Mouse (Mus musculus): ENCODE measurements at regions not wholly inside any gene's neighbourhood (a gene's known extent, or its start where the extent isn't known, plus 50 kb on each side); places are given as distances from the start of the nearest gene placed in this dataset.

DNA sequence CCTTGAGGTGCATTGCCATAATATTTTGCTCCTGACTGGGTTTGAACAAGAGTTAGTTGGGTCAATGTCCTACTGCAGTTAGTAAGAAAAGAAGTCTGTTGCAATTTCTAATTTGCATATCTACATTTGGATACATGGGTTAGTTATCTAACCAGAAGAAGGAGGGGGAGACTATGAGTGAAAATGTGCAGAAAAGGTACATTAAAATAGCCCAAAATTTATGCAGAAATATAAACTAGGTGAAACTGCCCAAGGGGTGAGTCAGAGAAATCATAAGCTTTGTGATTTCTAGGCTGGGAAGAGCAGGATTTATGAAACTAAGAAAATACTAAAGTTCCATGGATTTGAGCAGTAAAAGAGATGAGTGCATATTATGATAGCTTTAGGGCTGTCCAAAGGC is 156.8 kb upstream of the Fshr start:
- no peak for ATAC-seq (ENCODE audit: insufficient number of reproducible peaks, low FRiP score, low TSS enrichment, low read depth)
- H3K9me3 ChIP-seq (ENCODE audit: control insufficient read depth, low read length), result no peaks in the 10 kb centered on the region
- H3K27ac ChIP-seq (replicated peaks; ENCODE audit: low read depth, low read length), result no peak overlapping the region
- no peak overlapping the region for H3K4me3 ChIP-seq (ENCODE audit: low read depth, low read length)
- no peaks in the 10 kb centered on the region for H3K36me3 ChIP-seq (ENCODE audit: control insufficient read depth, insufficient read depth, low read length)
- no peaks in the 10 kb centered on the region for H3K4me1 ChIP-seq (ENCODE audit: control insufficient read depth, insufficient read depth, low read length)
- H3K9ac ChIP-seq (ENCODE audit: low read length), result no peak overlapping the region
- no peaks in the 10 kb centered on the region for H3K27me3 ChIP-seq (ENCODE audit: control insufficient read depth, insufficient read depth, low read length)
- H3K4me2 ChIP-seq (ENCODE audit: low read depth, severe bottlenecking), result no peak overlapping the region
- DNase-seq (ENCODE audit: low spot score), result no peak

GRCm38 (mm10) chr17:89340497-89341205 is 140.2 kb upstream of the Fshr start:
- DNase-seq (ENCODE audit: low spot score) (no peak), ATAC-seq (ENCODE audit: insufficient number of reproducible peaks, low FRiP score, low TSS enrichment, low read depth) (no peak)
- Histone ChIP-seq H3K27me3 (ENCODE audit: control insufficient read depth, insufficient read depth, low read length) (no peaks in the 10 kb centered on the region), H3K4me1 (ENCODE audit: control insufficient read depth, insufficient read depth, low read length) (no peaks in the 10 kb centered on the region), H3K9me3 (ENCODE audit: control insufficient read depth, low read length) (no peaks in the 10 kb centered on the region), H3K4me3 (ENCODE audit: low read depth, low read length) (no peak overlapping the region), H3K36me3 (ENCODE audit: control insufficient read depth, insufficient read depth, low read length) (no peaks in the 10 kb centered on the region), H3K27ac (replicated peaks; ENCODE audit: low read depth, low read length) (no peak overlapping the region), H3K4me2 (ENCODE audit: low read depth, severe bottlenecking) (no peak overlapping the region), H3K9ac (ENCODE audit: low read length) (no peak overlapping the region)
- 86% methylated on average over 8 of the region's 8 CpGs for WGBS

DNA sequence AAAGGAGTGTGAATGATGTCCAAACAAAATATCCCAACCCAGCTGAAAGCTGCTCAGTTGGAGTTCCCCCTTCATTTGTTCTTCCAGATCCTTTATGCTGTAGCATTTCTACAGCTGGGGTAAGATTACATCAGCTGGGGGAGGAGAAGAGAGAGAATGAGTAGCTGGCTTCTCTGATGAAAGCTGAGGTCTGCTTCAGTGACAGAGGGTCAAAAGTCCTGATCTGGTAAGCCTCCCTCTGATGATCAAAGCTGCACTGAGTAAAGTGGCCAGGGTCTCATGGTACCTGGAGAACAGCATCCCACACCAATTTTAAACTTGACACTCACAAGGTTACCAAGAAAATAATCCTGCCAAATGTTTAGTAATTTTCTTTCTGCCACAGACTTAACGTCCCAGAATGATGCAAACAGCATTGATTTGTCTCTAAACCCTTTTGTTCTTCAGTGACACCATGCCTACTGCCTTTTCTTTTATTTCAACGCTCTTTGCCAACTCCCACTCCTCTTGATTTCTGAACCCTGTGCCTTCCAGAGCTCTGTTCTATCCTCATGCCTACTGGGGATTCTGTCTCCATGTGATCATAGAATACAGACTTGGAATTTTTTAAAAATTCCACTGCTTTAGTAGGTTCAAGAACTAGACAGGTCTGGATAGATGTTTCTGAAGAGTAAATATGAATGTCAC is 119.3 kb upstream of the Fshr start:
- no peak overlapping the region for H3K4me2 ChIP-seq (ENCODE audit: low read depth, severe bottlenecking)
- no peak overlapping the region for H3K27ac ChIP-seq (replicated peaks; ENCODE audit: low read depth, low read length)
- DNase-seq (ENCODE audit: low spot score), result no peak
- no peak for ATAC-seq (ENCODE audit: insufficient number of reproducible peaks, low FRiP score, low TSS enrichment, low read depth)
- no peaks in the 10 kb centered on the region for H3K27me3 ChIP-seq (ENCODE audit: control insufficient read depth, insufficient read depth, low read length)
- H3K9ac ChIP-seq (ENCODE audit: low read length), result no peak overlapping the region
- no peaks in the 10 kb centered on the region for H3K9me3 ChIP-seq (ENCODE audit: control insufficient read depth, low read length)
- H3K4me1 ChIP-seq (ENCODE audit: control insufficient read depth, insufficient read depth, low read length), result no peaks in the 10 kb centered on the region
- no peaks in the 10 kb centered on the region for H3K36me3 ChIP-seq (ENCODE audit: control insufficient read depth, insufficient read depth, low read length)
- WGBS, result 76% methylated on average over 2 of the region's 2 CpGs
- H3K4me3 ChIP-seq (ENCODE audit: low read depth, low read length), result no peak overlapping the region

DNA sequence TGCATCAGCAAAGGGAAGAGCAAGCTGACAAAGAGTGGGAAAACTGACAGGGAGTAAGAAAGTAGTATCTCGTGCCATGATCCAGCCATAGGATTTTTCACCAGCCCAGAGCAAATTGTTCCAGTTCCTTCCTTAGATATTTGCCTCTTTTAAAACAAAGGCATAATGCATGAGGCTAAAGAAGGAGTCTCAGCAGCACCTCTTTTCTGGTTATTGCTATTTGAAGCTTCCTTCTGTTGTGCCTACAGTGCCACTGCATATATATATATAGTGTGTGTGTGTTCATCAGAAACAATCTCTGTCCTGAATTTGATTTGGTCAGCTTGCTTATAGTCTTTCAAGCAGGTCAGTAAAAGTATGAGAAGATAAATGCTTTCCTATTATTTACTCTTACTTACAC is 117.9 kb upstream of the Fshr start:
- no peak for ATAC-seq (ENCODE audit: insufficient number of reproducible peaks, low FRiP score, low TSS enrichment, low read depth)
- WGBS, result 73% methylated on average over 1 of the region's 1 CpGs
- no peak for DNase-seq (ENCODE audit: low spot score)
- Histone ChIP-seq H3K27ac (replicated peaks; ENCODE audit: low read depth, low read length) (no peak overlapping the region), H3K9ac (ENCODE audit: low read length) (no peak overlapping the region), H3K4me2 (ENCODE audit: low read depth, severe bottlenecking) (no peak overlapping the region), H3K4me1 (ENCODE audit: control insufficient read depth, insufficient read depth, low read length) (no peaks in the 10 kb centered on the region), H3K36me3 (ENCODE audit: control insufficient read depth, insufficient read depth, low read length) (no peaks in the 10 kb centered on the region), H3K4me3 (ENCODE audit: low read depth, low read length) (no peak overlapping the region), H3K9me3 (ENCODE audit: control insufficient read depth, low read length) (no peaks in the 10 kb centered on the region), H3K27me3 (ENCODE audit: control insufficient read depth, insufficient read depth, low read length) (no peaks in the 10 kb centered on the region)

DNA sequence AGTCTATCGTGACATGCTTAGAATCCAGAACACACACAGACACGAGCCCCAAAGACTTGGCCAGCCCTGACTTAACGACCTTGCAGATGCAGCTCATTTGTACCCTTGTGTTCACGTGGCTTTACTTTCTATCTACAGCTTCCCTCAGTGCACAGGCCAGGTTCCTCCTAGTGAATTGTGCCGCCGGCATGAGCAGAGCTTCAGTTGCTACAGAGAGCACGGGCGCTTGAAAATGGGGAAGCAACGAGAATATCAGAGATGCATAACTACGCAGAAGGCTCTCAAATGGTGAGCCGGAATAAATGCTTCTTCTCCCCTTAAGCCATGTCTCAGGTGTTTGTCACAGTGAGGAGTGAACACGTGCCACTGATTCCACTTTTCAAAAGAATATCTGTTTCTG is 110.7 kb upstream of the Fshr start:
- ATAC-seq (ENCODE audit: insufficient number of reproducible peaks, low FRiP score, low TSS enrichment, low read depth), result no peak
- no peak for DNase-seq (ENCODE audit: low spot score)
- H3K4me3 ChIP-seq (ENCODE audit: low read depth, low read length), result no peak overlapping the region
- H3K4me2 ChIP-seq (ENCODE audit: low read depth, severe bottlenecking), result no peak overlapping the region
- H3K4me1 ChIP-seq (ENCODE audit: control insufficient read depth, insufficient read depth, low read length), result no peaks in the 10 kb centered on the region
- WGBS, result 91% methylated on average over 12 of the region's 12 CpGs
- H3K9ac ChIP-seq (ENCODE audit: low read length), result no peak overlapping the region
- H3K27ac ChIP-seq (replicated peaks; ENCODE audit: low read depth, low read length), result no peak overlapping the region
- H3K27me3 ChIP-seq (ENCODE audit: control insufficient read depth, insufficient read depth, low read length), result no peaks in the 10 kb centered on the region
- no peaks in the 10 kb centered on the region for H3K36me3 ChIP-seq (ENCODE audit: control insufficient read depth, insufficient read depth, low read length)
- no peaks in the 10 kb centered on the region for H3K9me3 ChIP-seq (ENCODE audit: control insufficient read depth, low read length)

DNA sequence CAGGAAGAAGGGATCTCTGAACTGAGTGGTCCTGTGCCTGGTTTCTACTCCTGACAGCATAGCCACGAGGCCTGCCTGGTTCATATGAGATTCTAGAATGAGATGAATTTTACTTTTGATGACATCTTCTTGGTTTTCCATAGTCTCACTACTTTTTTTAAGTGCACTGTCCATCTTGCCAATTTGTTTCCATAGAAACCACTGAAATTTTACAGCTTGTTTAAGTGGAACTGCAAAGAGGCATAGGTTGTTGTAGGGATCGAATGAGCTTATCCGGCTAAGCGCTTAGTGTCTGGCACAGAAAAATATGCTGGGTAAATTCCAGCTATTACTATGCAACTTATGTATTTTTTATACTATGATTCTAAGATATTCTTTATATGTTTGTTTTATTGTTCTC is 100.8 kb upstream of the Fshr start:
- Histone ChIP-seq H3K27ac (replicated peaks; ENCODE audit: low read depth, low read length) (no peak overlapping the region), H3K4me3 (ENCODE audit: low read depth, low read length) (no peak overlapping the region), H3K9ac (ENCODE audit: low read length) (no peak overlapping the region), H3K9me3 (ENCODE audit: control insufficient read depth, low read length) (no peaks in the 10 kb centered on the region), H3K4me2 (ENCODE audit: low read depth, severe bottlenecking) (no peak overlapping the region), H3K27me3 (ENCODE audit: control insufficient read depth, insufficient read depth, low read length) (no peaks in the 10 kb centered on the region), H3K4me1 (ENCODE audit: control insufficient read depth, insufficient read depth, low read length) (no peaks in the 10 kb centered on the region), H3K36me3 (ENCODE audit: control insufficient read depth, insufficient read depth, low read length) (no peaks in the 10 kb centered on the region)
- 84% methylated on average over 4 of the region's 4 CpGs for WGBS
- ATAC-seq (ENCODE audit: insufficient number of reproducible peaks, low FRiP score, low TSS enrichment, low read depth), result no peak
- no peak for DNase-seq (ENCODE audit: low spot score)

GRCm38 (mm10) chr17:89297277-89298002 is 97.0 kb upstream of the Fshr start:
- no peaks in the 10 kb centered on the region for H3K4me1 ChIP-seq (ENCODE audit: control insufficient read depth, insufficient read depth, low read length)
- no peak overlapping the region for H3K9ac ChIP-seq (ENCODE audit: low read length)
- H3K4me2 ChIP-seq (ENCODE audit: low read depth, severe bottlenecking), result no peak overlapping the region
- DNase-seq (ENCODE audit: low spot score) (no peak), ATAC-seq (ENCODE audit: insufficient number of reproducible peaks, low FRiP score, low TSS enrichment, low read depth) (no peak)
- H3K27me3 ChIP-seq (ENCODE audit: control insufficient read depth, insufficient read depth, low read length), result no peaks in the 10 kb centered on the region
- no peak overlapping the region for H3K27ac ChIP-seq (replicated peaks; ENCODE audit: low read depth, low read length)
- H3K36me3 ChIP-seq (ENCODE audit: control insufficient read depth, insufficient read depth, low read length), result no peaks in the 10 kb centered on the region
- H3K9me3 ChIP-seq (ENCODE audit: control insufficient read depth, low read length), result no peaks in the 10 kb centered on the region
- no peak overlapping the region for H3K4me3 ChIP-seq (ENCODE audit: low read depth, low read length)
- 77% methylated on average over 4 of the region's 4 CpGs for WGBS

DNA sequence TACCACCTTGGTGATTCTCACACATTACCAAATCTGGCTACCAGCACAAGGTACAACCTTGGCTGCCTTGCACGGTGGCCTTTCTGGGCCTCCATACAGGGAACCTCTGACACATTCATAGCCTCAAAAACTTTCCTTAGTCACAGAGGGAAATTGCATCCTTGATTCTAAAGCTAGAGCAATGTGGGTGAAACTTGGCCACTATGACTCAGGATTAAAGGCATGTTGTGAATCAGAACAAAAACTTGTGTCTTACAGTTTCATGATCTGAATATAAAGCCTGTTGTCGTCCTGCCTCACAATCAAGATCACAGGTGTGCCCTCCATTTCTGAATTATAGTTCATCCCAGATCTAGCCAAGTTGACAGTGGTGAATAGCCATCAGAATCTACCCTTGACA is 80.8 kb upstream of the Fshr start:
- H3K4me2 ChIP-seq (ENCODE audit: low read depth, severe bottlenecking), result no peak overlapping the region
- ATAC-seq (ENCODE audit: insufficient number of reproducible peaks, low FRiP score, low TSS enrichment, low read depth) (no peak), DNase-seq (ENCODE audit: low spot score) (no peak)
- H3K9ac ChIP-seq (ENCODE audit: low read length), result no peak overlapping the region
- H3K27me3 ChIP-seq (ENCODE audit: control insufficient read depth, insufficient read depth, low read length), result no peaks in the 10 kb centered on the region
- H3K4me1 ChIP-seq (ENCODE audit: control insufficient read depth, insufficient read depth, low read length), result no peaks in the 10 kb centered on the region
- no peak overlapping the region for H3K4me3 ChIP-seq (ENCODE audit: low read depth, low read length)
- peaks cover 2% of the 10 kb centered on the region; the same call in 1 of the 2 replicates for H3K9me3 ChIP-seq (ENCODE audit: control insufficient read depth, low read length)
- 88% methylated on average over 2 of the region's 2 CpGs for WGBS
- no peak overlapping the region for H3K27ac ChIP-seq (replicated peaks; ENCODE audit: low read depth, low read length)
- H3K36me3 ChIP-seq (ENCODE audit: control insufficient read depth, insufficient read depth, low read length), result no peaks in the 10 kb centered on the region

Data from limb, embryonic 11.5 days (tissue).